Mouse (Mus musculus) splenic B cell, adult 2 months (primary cell): ENCODE data around the gene Slain1.

ENCODE experiments used
- DNase-seq: peaks from one replicate; pipeline ENCODE4 v3.0.0-alpha.2; 2011; ENCODE audit warnings: low read depth, low spot score
- H3K27me3 ChIP-seq: 2 replicates; pipeline ENCODE4 v1.6.1; 2012; ENCODE audit warnings: mild to moderate bottlenecking, low read length, moderate library complexity, mixed read lengths; ENCODE audit not compliant: control insufficient read depth, poor library complexity, insufficient read depth, severe bottlenecking
- H3K36me3 ChIP-seq: 2 replicates; pipeline ENCODE4 v1.6.1; 2012; ENCODE audit warnings: mild to moderate bottlenecking, low read length, moderate library complexity, mixed read lengths; ENCODE audit not compliant: control insufficient read depth, poor library complexity, insufficient read depth, severe bottlenecking

The Slain1 gene

DNA sequence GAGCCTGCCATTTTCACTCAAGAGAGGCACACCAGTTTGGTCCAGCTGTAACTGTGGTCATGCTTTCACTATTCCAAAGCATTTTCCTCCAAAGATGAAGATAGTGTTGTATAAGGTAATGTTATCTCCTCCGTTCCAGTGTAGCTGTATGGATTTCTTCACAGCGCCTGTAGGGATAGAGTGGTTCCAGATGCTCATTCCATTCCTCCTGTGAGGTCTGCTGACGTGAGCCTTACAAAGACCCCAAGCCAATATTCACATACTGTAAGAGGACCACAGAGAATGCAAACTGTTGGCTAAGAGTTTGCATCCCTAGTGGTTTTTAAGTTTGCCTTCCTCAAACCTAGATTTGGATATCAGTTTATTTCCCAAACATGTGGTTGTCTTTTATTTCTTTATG lies 45.6 kb downstream of the Slain1 start:
- no peaks in the 10 kb centered on the region for H3K27me3 ChIP-seq
- no peak for DNase-seq
- H3K36me3 ChIP-seq: peaks cover 7% of the 10 kb centered on the region; the same call in 1 of the 2 replicates

DNA sequence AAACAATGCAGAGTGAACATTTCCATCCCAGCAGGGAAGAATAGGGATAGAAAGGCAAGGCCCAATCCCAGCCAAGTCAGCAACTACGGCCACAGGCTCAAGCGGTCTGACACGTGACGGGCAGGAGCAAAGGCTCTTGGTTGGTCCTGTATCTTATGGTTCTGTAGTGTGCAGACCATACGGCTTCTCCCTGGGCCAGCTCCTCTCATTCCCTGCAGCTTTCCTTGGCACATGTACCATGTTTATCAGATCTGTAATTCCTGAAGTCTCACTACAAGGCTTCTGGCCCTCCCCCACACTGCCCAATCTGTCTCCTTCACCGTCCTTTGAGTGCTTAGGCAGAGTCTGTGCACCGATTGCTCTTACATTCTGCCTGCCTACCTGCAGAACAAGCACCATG lies 47.1 kb downstream of the Slain1 start:
- no peaks in the 10 kb centered on the region for H3K27me3 ChIP-seq
- peaks cover 8% of the 10 kb centered on the region; the same call in 1 of the 2 replicates for H3K36me3 ChIP-seq
- DNase-seq: no peak

DNA sequence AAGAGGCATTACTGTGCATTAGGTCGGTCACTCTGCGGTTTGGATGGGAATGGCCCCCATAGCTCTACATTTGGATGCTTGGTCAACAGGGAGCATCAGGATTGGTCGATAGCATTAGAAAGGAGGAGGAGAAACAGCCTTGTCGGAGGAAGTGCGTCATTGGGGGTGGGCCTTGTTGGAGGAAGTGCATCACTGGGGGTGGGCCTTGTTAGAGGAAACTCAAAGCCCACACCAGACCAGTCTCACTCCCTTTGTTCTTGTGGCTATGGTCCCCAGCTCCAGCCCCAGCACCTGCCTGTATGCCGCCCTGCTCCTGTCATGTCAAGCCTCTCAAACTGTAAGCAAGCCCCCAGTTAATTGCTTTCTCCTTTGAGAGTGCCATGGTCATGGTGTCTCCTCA lies 49.3 kb downstream of the Slain1 start:
- DNase-seq: no peak
- Histone ChIP-seq H3K36me3 (peaks cover 12% of the 10 kb centered on the region), H3K27me3 (no peaks in the 10 kb centered on the region)

DNA sequence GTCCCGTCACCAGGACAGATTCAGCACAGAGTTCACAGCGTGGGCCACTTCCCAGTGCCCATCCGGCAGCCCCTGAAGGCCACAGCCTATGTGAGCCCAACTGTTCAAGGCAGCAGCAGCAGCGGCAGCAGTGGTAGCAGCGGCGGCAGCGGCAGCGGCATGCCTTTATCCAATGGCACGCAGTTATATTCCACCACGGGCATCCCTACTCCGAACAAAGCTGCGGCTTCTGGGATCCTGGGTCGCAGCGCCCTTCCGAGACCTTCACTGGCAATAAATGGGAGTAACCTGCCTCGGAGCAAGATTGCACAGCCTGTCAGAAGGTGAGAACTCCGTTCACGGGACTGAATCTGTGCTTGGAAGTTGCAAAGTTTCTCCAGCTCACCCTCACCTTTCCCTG lies 52.5 kb downstream of the Slain1 start:
- DNase-seq: no peak
- peaks cover 16% of the 10 kb centered on the region; the same call in 1 of the 2 replicates for H3K36me3 ChIP-seq
- H3K27me3 ChIP-seq: no peaks in the 10 kb centered on the region

DNA sequence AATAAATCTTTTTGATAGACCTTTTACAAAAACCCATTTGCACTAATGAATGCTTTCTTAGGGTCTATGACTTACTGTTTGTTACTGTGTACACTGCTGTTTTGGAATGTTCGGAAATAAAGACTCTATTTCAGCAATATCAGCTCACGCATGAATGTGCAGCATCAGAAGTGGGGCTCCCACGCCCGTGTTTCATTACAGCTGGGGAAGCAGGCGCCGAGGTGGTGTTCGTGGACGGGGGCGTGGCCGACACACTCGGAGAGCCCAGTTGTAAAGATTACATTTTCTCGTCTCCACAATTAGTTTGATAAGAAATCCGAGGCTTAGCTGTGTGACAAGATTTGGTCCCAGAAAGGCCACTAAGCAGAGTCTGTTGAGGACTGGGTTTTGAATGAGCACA lies 54.7 kb downstream of the Slain1 start:
- H3K27me3 ChIP-seq: no peaks in the 10 kb centered on the region
- H3K36me3 ChIP-seq: peaks cover 13% of the 10 kb centered on the region; the same call in 1 of the 2 replicates
- DNase-seq: no peak

DNA sequence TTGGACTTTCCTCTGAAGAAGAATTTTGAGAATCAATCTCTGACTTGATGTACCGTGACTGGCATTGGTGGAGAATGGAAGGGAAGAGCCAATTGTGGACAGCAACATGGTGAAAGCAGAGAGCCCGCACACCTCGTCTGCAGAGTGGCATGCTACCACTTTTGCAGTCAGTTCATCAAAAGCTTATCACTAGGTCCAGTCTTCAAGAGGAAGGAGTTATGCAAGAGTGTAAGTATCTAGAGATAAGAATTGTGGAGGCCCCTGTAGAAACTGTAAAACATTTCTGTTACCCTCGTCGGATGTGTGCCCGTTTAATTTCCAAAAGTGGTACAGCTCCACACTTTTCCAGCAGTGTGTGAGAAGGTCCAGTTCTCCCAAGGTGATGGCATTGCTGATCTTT lies 56.3 kb downstream of the Slain1 start:
- DNase-seq: no peak
- H3K27me3 ChIP-seq: no peaks in the 10 kb centered on the region
- H3K36me3 ChIP-seq: peaks cover 12% of the 10 kb centered on the region; the same call in 1 of the 2 replicates

DNA sequence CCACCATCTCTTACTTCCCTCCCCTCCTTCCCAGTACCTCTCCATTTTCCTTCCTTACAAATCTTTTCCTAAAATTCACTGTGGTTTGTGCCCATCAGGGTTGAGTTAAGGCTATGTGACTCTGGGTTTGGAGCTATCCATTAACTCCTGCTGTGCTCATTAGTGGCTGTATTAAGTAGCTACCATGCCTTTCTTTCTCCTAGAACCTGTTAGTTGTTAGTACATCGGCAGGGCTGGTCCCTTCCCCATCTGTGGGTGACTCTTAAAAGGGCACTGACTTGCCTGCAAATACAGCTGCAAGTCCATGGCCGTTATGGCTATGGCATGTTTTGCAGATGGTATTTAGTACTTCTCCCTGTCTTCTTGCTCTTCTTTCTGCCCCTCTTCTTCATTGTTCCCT lies 58.6 kb downstream of the Slain1 start:
- Histone ChIP-seq H3K27me3 (no peaks in the 10 kb centered on the region), H3K36me3 (peaks cover 7% of the 10 kb centered on the region; the same call in 1 of the 2 replicates)
- DNase-seq: no peak

DNA sequence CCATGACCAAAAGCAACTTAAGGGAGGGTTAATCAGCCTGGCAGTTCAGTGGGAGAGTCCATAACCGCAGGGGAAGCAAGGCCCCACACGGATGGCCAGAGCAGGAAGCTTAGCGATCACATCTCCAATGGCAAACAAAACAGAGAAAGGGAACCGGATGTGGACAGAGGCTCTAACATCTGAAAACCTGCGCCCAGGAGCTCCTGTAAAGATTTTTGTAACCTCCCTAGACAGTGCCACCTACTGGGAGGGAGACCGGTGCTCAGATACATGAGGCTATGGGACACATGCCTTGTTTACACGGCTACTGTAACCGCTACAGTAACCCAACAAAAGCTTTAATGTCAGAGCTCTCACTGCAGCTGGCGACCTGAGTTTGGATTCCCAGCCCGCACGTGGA lies 59.2 kb downstream of the Slain1 start:
- peaks cover 7% of the 10 kb centered on the region; the same call in 1 of the 2 replicates for H3K36me3 ChIP-seq
- H3K27me3 ChIP-seq: no peaks in the 10 kb centered on the region
- no peak for DNase-seq

DNA sequence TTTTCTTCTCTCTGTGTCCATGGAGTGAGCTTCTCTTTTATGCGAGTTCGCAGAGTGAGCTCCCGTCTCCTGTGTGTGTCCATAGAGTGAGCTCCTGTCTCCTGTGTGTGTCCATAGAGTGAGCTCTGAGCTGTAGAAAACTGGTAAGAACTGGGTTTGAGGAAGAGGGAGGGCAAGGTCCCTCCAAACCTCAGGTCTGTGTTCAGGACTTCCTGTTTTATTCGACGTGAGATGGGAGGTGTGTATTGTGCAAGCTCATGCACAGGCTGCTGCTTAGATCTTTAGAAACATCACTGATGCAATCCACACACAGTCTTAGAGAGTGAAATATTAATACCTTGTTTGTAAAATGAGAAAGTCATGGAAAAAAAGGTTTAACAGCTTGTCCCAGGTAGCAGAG lies 63.0 kb downstream of the Slain1 start:
- H3K36me3 ChIP-seq: no peaks in the 10 kb centered on the region
- DNase-seq: no peak
- no peaks in the 10 kb centered on the region for H3K27me3 ChIP-seq

DNA sequence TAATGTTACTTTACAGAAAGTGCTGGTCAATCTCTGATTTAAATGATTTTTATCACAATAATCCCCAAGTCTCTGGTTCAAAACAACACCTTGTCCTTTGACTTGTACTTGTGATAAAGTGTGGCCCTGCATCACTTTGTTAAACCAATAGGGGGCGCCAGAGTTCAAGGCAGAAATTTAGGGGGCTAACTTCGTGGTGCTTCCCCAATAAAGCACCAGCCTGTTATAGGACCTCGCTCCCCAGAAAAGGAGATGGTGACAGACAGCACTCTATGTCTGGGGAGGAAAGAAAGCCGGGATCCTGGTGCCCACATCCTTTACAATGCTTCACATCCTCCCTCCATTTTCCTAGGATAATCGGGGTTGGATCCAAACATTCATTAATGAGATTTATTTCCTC lies 67.5 kb downstream of the Slain1 start:
- peak; percentile 59 for DNase-seq
- H3K27me3 ChIP-seq: no peaks in the 10 kb centered on the region
- no peaks in the 10 kb centered on the region for H3K36me3 ChIP-seq

DNA sequence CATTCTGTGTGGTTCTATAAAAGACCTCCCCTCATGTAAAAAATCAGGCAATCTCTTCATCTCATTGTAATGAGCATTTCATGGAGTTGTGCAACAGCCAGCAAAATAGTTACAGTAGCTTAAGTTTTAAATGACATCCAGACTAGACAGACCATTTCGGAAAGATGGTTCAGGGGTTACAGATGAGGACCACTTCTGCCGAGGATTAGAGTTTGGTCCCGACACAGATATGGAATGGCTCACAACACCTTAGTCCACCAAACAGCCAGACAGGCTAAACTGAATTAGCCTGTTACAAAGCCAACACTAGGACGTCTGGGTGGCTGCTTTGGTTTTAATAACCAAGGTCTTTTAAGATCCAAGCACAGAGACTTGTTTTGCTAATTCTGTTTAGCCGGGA lies 68.0 kb downstream of the Slain1 start:
- Histone ChIP-seq H3K27me3 (no peaks in the 10 kb centered on the region), H3K36me3 (no peaks in the 10 kb centered on the region)
- no peak for DNase-seq

DNA sequence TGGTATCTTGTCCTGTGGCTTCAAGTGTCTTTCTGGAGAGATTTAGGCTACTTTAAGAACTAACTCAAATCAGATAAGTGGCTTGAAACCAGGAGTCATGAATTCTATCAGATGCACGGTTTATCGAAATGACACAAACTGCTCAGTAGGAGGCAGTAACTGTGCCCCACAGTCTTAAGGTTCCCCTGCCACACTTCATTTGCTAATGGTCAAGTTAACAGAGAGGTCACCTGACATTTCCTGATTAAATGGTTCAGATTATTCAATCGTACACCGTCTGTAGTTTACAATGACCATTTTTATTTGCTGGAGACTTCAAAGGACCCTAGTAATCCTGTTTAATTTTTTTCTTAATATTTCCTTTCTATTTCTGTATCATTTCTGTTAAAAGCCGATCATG lies 68.4 kb downstream of the Slain1 start:
- peak; percentile 19 for DNase-seq
- Histone ChIP-seq H3K27me3 (no peaks in the 10 kb centered on the region), H3K36me3 (no peaks in the 10 kb centered on the region)

DNA sequence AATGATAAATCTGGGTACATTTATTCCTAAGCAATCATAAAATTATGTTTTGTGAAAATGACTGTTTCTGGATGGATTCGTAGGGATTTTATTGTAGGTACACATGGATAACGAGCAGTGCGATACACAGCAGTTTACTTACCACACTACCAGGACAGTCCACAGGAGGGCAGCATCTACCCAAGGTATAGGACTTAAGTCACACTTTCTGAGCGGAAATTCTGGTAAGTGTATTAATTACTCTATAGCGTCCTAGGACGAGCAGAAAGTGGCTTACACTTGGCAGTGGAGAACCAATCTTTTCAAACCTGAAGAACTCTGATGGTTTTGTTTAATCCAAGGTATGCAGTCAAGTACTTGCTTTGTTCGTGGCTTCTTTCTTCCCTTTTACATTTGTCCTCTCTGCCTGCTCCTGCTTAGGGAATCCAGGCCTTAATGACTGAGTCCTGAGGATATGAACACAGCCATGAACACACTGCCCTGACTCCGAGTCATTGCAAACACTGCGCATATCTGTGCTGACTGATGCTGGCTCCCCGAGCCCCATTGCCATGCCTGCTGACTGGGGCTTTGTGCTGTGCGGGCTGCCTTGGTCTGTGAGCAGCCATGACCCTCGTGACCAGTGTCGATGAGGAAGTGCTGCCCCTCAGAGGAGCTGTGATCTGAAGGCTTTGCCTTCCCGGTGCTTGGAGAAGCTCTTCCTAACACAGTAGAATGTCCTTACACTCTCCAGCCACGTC lies 69.0 kb downstream of the Slain1 start:
- Histone ChIP-seq H3K27me3 (no peaks in the 10 kb centered on the region), H3K36me3 (no peaks in the 10 kb centered on the region)
- peak; percentile 89 for DNase-seq

DNA sequence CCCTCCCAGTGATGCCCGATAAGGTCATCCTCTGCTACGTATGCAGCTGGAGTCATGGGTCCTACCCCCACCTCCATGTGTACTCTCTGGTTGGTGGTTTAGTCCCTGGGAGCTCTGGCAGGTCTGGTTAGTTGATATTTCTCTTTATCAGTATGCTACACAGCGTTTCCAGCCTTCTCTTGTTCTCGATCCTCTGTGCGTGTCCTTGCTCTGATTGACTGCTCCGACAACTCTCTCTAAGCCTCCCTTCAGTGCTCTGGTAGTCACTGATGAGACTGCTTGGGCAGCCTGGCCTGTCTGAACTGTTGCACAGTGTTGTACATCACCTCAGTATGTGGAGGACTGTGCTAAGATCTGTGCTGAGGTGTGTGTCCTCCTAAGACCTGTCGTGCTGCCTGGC lies 70.1 kb downstream of the Slain1 start:
- no peaks in the 10 kb centered on the region for H3K36me3 ChIP-seq
- no peak for DNase-seq
- H3K27me3 ChIP-seq: no peaks in the 10 kb centered on the region

DNA sequence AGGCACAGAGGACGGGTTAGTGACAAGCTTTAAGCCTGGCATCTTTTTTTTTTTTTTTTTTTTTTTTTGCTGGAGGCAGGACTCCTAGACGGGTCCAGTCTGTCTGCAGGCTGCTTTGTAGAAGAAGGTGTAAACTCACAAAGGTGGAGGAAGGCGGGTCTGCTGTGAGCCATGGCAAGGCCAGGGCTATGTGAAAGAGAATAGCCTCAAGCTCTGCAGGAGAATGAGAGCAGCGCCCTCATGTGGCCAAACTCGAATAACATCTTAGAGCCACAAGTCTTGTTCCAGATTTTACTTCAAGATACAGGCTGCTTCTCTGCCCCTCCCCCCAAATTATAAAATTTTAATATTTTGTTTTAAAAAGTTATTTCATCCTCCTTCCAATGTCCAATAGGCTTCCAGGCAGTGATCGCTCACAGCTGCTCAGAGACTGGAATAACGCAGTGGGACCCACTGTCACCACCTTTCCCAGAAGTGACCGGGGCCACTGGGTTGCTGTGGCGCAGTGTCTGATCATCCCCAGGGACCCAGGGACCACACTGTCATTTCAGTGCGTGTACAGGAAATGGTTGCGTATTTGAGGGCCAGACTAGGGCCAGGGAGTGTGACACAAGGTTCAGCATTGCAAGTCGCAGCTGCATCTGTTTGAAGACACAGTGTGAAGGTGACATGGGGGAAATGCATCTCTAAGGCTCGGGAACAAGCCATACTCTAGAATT lies 70.8 kb downstream of the Slain1 start:
- DNase-seq: peak; percentile 78
- no peaks in the 10 kb centered on the region for H3K36me3 ChIP-seq
- no peaks in the 10 kb centered on the region for H3K27me3 ChIP-seq
